In genomic region chr9:88240740-88241139, GRCm38 (mm10) we compare ENCODE assay signal across 10 mouse cellular contexts.
A peak's percentile ranks its signal among the peaks of the same experiment; 100 is the strongest.
DNase-seq lines count a peak whose midpoint lies in the region; ATAC-seq and TF ChIP-seq lines count a peak whose summit lies in the region.
"Had no signal": no experiment of that assay in that cellular context is flagged by ENCODE, and none has a peak within 500 bp of the region (broad histone marks: within the 10 kb centered on the region; RNA-seq: fewer than 3 reads in every experiment).

No protein-coding gene starts in this region.

- H3K9me3 ChIP-seq in ES-Bruce4 (replicated peaks; ENCODE audit: control insufficient read depth, insufficient read depth, low read length, poor library complexity, severe bottlenecking), result no peaks in the 10 kb centered on the region
- no peaks in the 10 kb centered on the region for H3K9me3 ChIP-seq in forebrain, embryonic 11.5 days (ENCODE audit: control insufficient read depth, low read length)
- H3K9me3 ChIP-seq in hindbrain, embryonic 12.5 days (replicated peaks), result no peaks in the 10 kb centered on the region
- H3K9me3 ChIP-seq in lung, postnatal 0 days (ENCODE audit: low read length), result no peaks in the 10 kb centered on the region

- ATAC-seq in forebrain, embryonic 11.5 days (replicated peaks; ENCODE audit: low FRiP score), result peak; percentile 34; the same call in 1 of the 2 replicates
- 0 out of 2 replicates have a peak, but pooled peaks have one; percentile 46 for ATAC-seq in hindbrain, embryonic 12.5 days (ENCODE audit: low FRiP score)
- ATAC-seq in lung, postnatal 0 days, result peak; percentile 77

- TF ChIP-seq EP300 in ES-Bruce4 (IDR thresholded peaks at IDR 0.05; ENCODE audit: insufficient read depth, low read depth, low read length), result no peak
- TF ChIP-seq EP300 in lung, postnatal 0 days (IDR thresholded peaks at IDR 0.05), result no peak

- no peak overlapping the region for H3K27ac ChIP-seq in ES-Bruce4 (ENCODE audit: insufficient read depth, low read length)
- H3K27ac ChIP-seq in forebrain, embryonic 11.5 days (ENCODE audit: low read depth, low read length), result no peak overlapping the region
- H3K27ac ChIP-seq in hindbrain, embryonic 12.5 days, result no peak overlapping the region
- 0 out of 2 replicates have a peak overlapping the region, but pooled peaks have one; percentile 47 for H3K27ac ChIP-seq in lung, postnatal 0 days (ENCODE audit: low read length)

- peaks cover 2% of the 10 kb centered on the region; the same call in 1 of the 2 replicates for H3K27me3 ChIP-seq in ES-Bruce4 (ENCODE audit: control insufficient read depth, insufficient read depth, low read length, poor library complexity, severe bottlenecking)
- no peaks in the 10 kb centered on the region for H3K27me3 ChIP-seq in forebrain, embryonic 11.5 days (ENCODE audit: control insufficient read depth, insufficient read depth, low read length)
- no peaks in the 10 kb centered on the region; the same call in 1 of the 2 replicates for H3K27me3 ChIP-seq in hindbrain, embryonic 12.5 days
- no peaks in the 10 kb centered on the region for H3K27me3 ChIP-seq in lung, postnatal 0 days (replicated peaks; ENCODE audit: insufficient read depth, low read length)

- TF ChIP-seq CTCF in ES-Bruce4 (IDR thresholded peaks at IDR 0.05; ENCODE audit: low read depth, low read length), result no peak
- TF ChIP-seq CTCF in lung, postnatal 0 days (IDR thresholded peaks at IDR 0.05), result no peak

- H3K4me1 ChIP-seq in ES-Bruce4 (ENCODE audit: control insufficient read depth, insufficient read depth, low read length), result no peaks in the 10 kb centered on the region
- H3K4me1 ChIP-seq in forebrain, embryonic 11.5 days (replicated peaks; ENCODE audit: control insufficient read depth, insufficient read depth, low read length), result no peaks in the 10 kb centered on the region
- no peaks in the 10 kb centered on the region for H3K4me1 ChIP-seq in hindbrain, embryonic 12.5 days
- H3K4me1 ChIP-seq in lung, postnatal 0 days (ENCODE audit: insufficient read depth, low read depth, low read length), result no peaks in the 10 kb centered on the region

- no peaks in the 10 kb centered on the region for H3K36me3 ChIP-seq in ES-Bruce4 (ENCODE audit: control insufficient read depth, insufficient read depth, low read length, poor library complexity, severe bottlenecking)
- no peaks in the 10 kb centered on the region for H3K36me3 ChIP-seq in forebrain, embryonic 11.5 days (ENCODE audit: control insufficient read depth, insufficient read depth, low read length)
- H3K36me3 ChIP-seq in hindbrain, embryonic 12.5 days, result no peaks in the 10 kb centered on the region
- no peaks in the 10 kb centered on the region for H3K36me3 ChIP-seq in lung, postnatal 0 days (ENCODE audit: insufficient read depth, low read length)

- WGBS in forebrain, embryonic 11.5 days, result 21% methylated on average over 4 of the region's 4 CpGs
- WGBS in hindbrain, embryonic 12.5 days, result 34% methylated on average over 4 of the region's 4 CpGs
- 16% methylated on average over 4 of the region's 4 CpGs for WGBS in lung, postnatal 0 days

- no peak for TF ChIP-seq POLR2A in ES-Bruce4 (IDR thresholded peaks at IDR 0.05; ENCODE audit: insufficient read depth, low read length)

- H3K4me3 ChIP-seq in ES-Bruce4 (ENCODE audit: low read depth, low read length), result no peak overlapping the region
- H3K4me3 ChIP-seq in forebrain, embryonic 11.5 days (ENCODE audit: low read depth, low read length), result no peak overlapping the region
- H3K4me3 ChIP-seq in hindbrain, embryonic 12.5 days, result no peak overlapping the region
- H3K4me3 ChIP-seq in lung, postnatal 0 days (ENCODE audit: low read depth, low read length), result peak overlapping the region; percentile 28; the same call in 1 of the 2 replicates

- 0 out of 2 replicates have a peak overlapping the region, but pooled peaks have one; percentile 55 for H3K4me2 ChIP-seq in forebrain, embryonic 11.5 days (ENCODE audit: low read depth, low read length, severe bottlenecking)
- peak overlapping the region; percentile 56 for H3K4me2 ChIP-seq in hindbrain, embryonic 12.5 days (replicated peaks)
- peak overlapping the region; percentile 55 for H3K4me2 ChIP-seq in lung, postnatal 0 days (replicated peaks; ENCODE audit: low read depth, low read length)

- H3K9ac ChIP-seq in ES-Bruce4 (ENCODE audit: low read depth, poor library complexity, severe bottlenecking), result 0 out of 2 replicates have a peak overlapping the region, but pooled peaks have one; percentile 14
- H3K9ac ChIP-seq in forebrain, embryonic 11.5 days (ENCODE audit: low read length), result no peak overlapping the region; the same call in 1 of the 2 replicates
- H3K9ac ChIP-seq in hindbrain, embryonic 12.5 days, result no peak overlapping the region
- no peak overlapping the region for H3K9ac ChIP-seq in lung, postnatal 0 days (replicated peaks; ENCODE audit: low read depth)

- no peak for DNase-seq in forebrain, embryonic 11.5 days (ENCODE audit: low spot score)
- DNase-seq in lung, postnatal 0 days (ENCODE audit: low spot score), result peak; percentile 66
- DNase-seq in right cerebral cortex, postnatal 36 days (ENCODE audit: low spot score in 2 of 2), result no peak
- no peak for DNase-seq in retina, postnatal 1 day
- DNase-seq in kidney, postnatal 4 days, result no peak
- DNase-seq in thymus, postnatal 10 days (ENCODE audit: low spot score in 2 of 2), result no peak
- DNase-seq: cerebellum, postnatal 25 days; kidney, postnatal 25 days had no signal
